Mouse (Mus musculus): ENCODE results near the gene Nup54.

GRCm38 (mm10) chr5:92386102-92386501, 48.9 kb downstream of the Nup54 start:
- TF ChIP-seq FLI1 (IDR thresholded peaks at IDR 0.05; ENCODE audit: low read length) (no peak), GATA1 (IDR thresholded peaks at IDR 0.05; ENCODE audit: borderline replicate concordance, low read length) (no peak)
